ENCODE assay signal across 23 mouse cellular contexts in the genomic region with DNA sequence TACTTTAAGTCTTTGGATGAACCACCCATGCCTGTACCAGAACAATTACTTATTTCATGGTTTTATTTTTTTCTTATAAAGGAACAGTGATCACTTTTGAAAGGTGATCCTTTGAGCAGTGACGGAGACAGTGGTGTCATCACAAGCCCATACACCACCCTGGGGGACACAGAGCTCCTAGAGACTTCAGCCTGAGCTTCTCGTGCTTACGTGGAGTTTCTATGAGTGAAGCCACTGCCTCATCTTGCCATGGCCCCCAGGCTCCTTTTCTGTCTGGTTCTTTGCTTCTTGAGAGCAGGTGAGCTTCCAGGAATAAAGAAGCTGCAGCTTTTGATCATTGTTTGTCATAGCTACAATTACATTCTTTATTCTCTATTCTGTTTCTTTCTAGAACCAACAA.
DNase-seq lines count a peak whose midpoint lies in the region; ATAC-seq and TF ChIP-seq lines count a peak whose summit lies in the region.
"Had no signal": no experiment of that assay in that cellular context is flagged by ENCODE, and none has a peak within 500 bp of the region (broad histone marks: within the 10 kb centered on the region; RNA-seq: fewer than 3 reads in every experiment).

No protein-coding gene starts in this region.

- no peak for DNase-seq in thymus, adult 2 months
- no peak for DNase-seq in thymus, adult 18-20 months
- peak; percentile 27 for DNase-seq in thymus, postnatal 4 days
- DNase-seq in thymus, postnatal 10 days (ENCODE audit: low spot score in 2 of 2): no peak
- no peak for DNase-seq in heart, postnatal 14 days
- no peak for DNase-seq in urinary bladder, postnatal 10 days (ENCODE audit: low spot score)
- DNase-seq: adrenal gland, adult 2 months; adrenal gland, postnatal 10 days; adrenal gland, postnatal 25 days; cerebellum, adult 11 months; cerebellum, adult 18-20 months; cerebellum, adult 8-10 months; cerebellum, adult 9-11 months; cerebellum, postnatal 14 days; cerebellum, postnatal 36 days; embryo, embryonic 11 days; forebrain, postnatal 0 days had no signal

- H3K4me3 ChIP-seq in thymus, adult 2 months (ENCODE audit: control insufficient read depth, insufficient read depth, low read length): peak overlapping the region; percentile 29
- H3K4me3 ChIP-seq: embryonic facial prominence, embryonic 10.5 days; embryonic facial prominence, embryonic 12.5 days; forebrain, embryonic 13.5 days; forebrain, embryonic 15.5 days had no signal

- no peak for TF ChIP-seq POLR2A in thymus, adult 2 months (IDR thresholded peaks at IDR 0.05; ENCODE audit: control insufficient read depth, extremely low read depth, insufficient read depth, low read length, poor library complexity)

- H3K4me1 ChIP-seq in thymus, adult 2 months (replicated peaks; ENCODE audit: control insufficient read depth, insufficient read depth, low read length): peaks cover 11% of the 10 kb centered on the region
- H3K4me1 ChIP-seq: embryonic facial prominence, embryonic 10.5 days; embryonic facial prominence, embryonic 12.5 days; forebrain, embryonic 13.5 days; forebrain, embryonic 15.5 days had no signal

- ATAC-seq in CD4-positive, CD25-positive, alpha-beta regulatory T cell, adult 4 months: peak; percentile 63
- peak; percentile 23 for ATAC-seq in activated CD4-positive, CD25-positive, alpha-beta regulatory T cell, adult 4 months
- ATAC-seq: forebrain, embryonic 13.5 days; forebrain, embryonic 15.5 days; forebrain, postnatal 0 days had no signal

- intact Hi-C loops in heart, postnatal 14 days (cut with DNase I): no loop called here

- H3K27ac ChIP-seq in thymus, adult 2 months (ENCODE audit: control insufficient read depth, insufficient read depth, low read length): peak overlapping the region; percentile 73
- H3K27ac ChIP-seq: embryonic facial prominence, embryonic 10.5 days; embryonic facial prominence, embryonic 12.5 days; forebrain, embryonic 13.5 days; forebrain, embryonic 15.5 days had no signal

- H3K36me3 ChIP-seq in thymus, adult 2 months (ENCODE audit: control insufficient read depth, insufficient read depth, low read length): no peaks in the 10 kb centered on the region
- H3K36me3 ChIP-seq: embryonic facial prominence, embryonic 10.5 days; embryonic facial prominence, embryonic 12.5 days; forebrain, embryonic 15.5 days had no signal

- H3K27me3 ChIP-seq in thymus, adult 2 months (ENCODE audit: control insufficient read depth, insufficient read depth, low read length): no peaks in the 10 kb centered on the region
- H3K27me3 ChIP-seq: embryonic facial prominence, embryonic 12.5 days; forebrain, embryonic 13.5 days; forebrain, embryonic 15.5 days had no signal

- 14% methylated on average over 3 of the region's 3 CpGs for WGBS in thymus, adult 2 months

- no peak for TF ChIP-seq CTCF in thymus, adult 2 months (IDR thresholded peaks at IDR 0.05; ENCODE audit: borderline replicate concordance, control insufficient read depth, extremely low read depth, insufficient read depth, low read length, poor library complexity)
